Mouse (Mus musculus) 3T3-L1 (cell line): ENCODE data around the gene Lactb.
"Not testable (repeated sequence)": the region's sequence is repeated elsewhere in the genome, so short reads cannot be mapped to it uniquely, and the experiment has no call there.

ENCODE experiments used
- DNase-seq: peaks from one replicate; pipeline ENCODE4 v3.0.0-alpha.2; 2015; ENCODE audit warnings: low read depth, low spot score

Gene Lactb

GRCm38 (mm10) chr9:66920488-66921279 is 54.6 kb downstream of the Lactb start:
- DNase-seq: peak; percentile 15

GRCm38 (mm10) chr9:66919981-66920380 is 55.3 kb downstream of the Lactb start:
- no peak for DNase-seq

- DNase-seq: peak; percentile 96
Observed at GRCm38 (mm10) chr9:66919382-66919971, 55.8 kb downstream of the Lactb start, which contains the start of gene Rab8b. Gene Rab8b, minus strand, starts transcription at chr9:66919687.

GRCm38 (mm10) chr9:66918672-66919330 is 56.5 kb downstream of the Lactb start:
- peak; percentile 47 for DNase-seq

- DNase-seq: peak; percentile 23
Observed at GRCm38 (mm10) chr9:66917892-66918255, 57.4 kb downstream of the Lactb start.

GRCm38 (mm10) chr9:66917216-66917891 is 57.9 kb downstream of the Lactb start:
- no peak for DNase-seq

- DNase-seq: no peak
Observed at GRCm38 (mm10) chr9:66915869-66916785, 59.2 kb downstream of the Lactb start.

- no peak for DNase-seq
Observed at GRCm38 (mm10) chr9:66915401-66915800, 59.9 kb downstream of the Lactb start.

GRCm38 (mm10) chr9:66914540-66914939 is 60.7 kb downstream of the Lactb start:
- DNase-seq: no peak

- not testable (repeated sequence) for DNase-seq
Observed at GRCm38 (mm10) chr9:66913254-66913934, 61.9 kb downstream of the Lactb start.

- DNase-seq: no peak
Observed at GRCm38 (mm10) chr9:66912304-66912703, 63.0 kb downstream of the Lactb start.

- no peak for DNase-seq
Observed at GRCm38 (mm10) chr9:66910677-66911076, 64.6 kb downstream of the Lactb start.

GRCm38 (mm10) chr9:66909922-66910321 is 65.4 kb downstream of the Lactb start:
- no peak for DNase-seq

- no peak for DNase-seq
Observed at GRCm38 (mm10) chr9:66907746-66908397, 67.4 kb downstream of the Lactb start.

GRCm38 (mm10) chr9:66907126-66907525 is 68.2 kb downstream of the Lactb start:
- DNase-seq: no peak

GRCm38 (mm10) chr9:66905990-66906389 is 69.3 kb downstream of the Lactb start:
- DNase-seq: no peak
